Mouse (Mus musculus) cerebellum, postnatal 4 days (tissue): ENCODE results near the gene Mast1.
A peak's percentile ranks its signal among the peaks of the same experiment; 100 is the strongest.

Experiments
- DNase-seq, 2 experiments: peaks; one replicate each; pipeline ENCODE4 v3.0.0; 2022; ENCODE audit warnings: low spot score in 2 of 2, mixed read lengths in 1 of 2

Mast1 gene

GRCm38 (mm10) chr8:84973803-84974542, 36.8 kb upstream of the Mast1 start:
- DNase-seq: peak in 1 of 2 experiments; percentile 28

- no peak for DNase-seq
These were observed 35.9 kb upstream of the Mast1 start for GRCm38 (mm10) chr8:84973079-84973478.

GRCm38 (mm10) chr8:84970913-84971312, 33.8 kb upstream of the Mast1 start:
- no peak for DNase-seq

GRCm38 (mm10) chr8:84970135-84970790, 33.1 kb upstream of the Mast1 start:
- DNase-seq: no peak

- DNase-seq: peak in 1 of 2 experiments; percentile 78
These were observed 32.3 kb upstream of the Mast1 start, which contains the start of the genes Gm49661, Prdx2 and Rnaseh2a for GRCm38 (mm10) chr8:84969241-84970134. TSS of gene Gm49661 (minus strand) at chr8:84969433. TSS of gene Prdx2 (plus strand) at chr8:84969587. TSS of gene Rnaseh2a (minus strand) at chr8:84969767.

GRCm38 (mm10) chr8:84968650-84969049, 31.5 kb upstream of the Mast1 start:
- DNase-seq: no peak

GRCm38 (mm10) chr8:84967532-84968304, 30.6 kb upstream of the Mast1 start:
- DNase-seq: no peak

GRCm38 (mm10) chr8:84966603-84967002, 29.4 kb upstream of the Mast1 start:
- no peak for DNase-seq

GRCm38 (mm10) chr8:84965731-84966291, 28.7 kb upstream of the Mast1 start:
- DNase-seq: peak; percentile 83 to 90

- DNase-seq: no peak
These were observed 26.8 kb upstream of the Mast1 start for GRCm38 (mm10) chr8:84963952-84964351.

GRCm38 (mm10) chr8:84959811-84960210, 22.7 kb upstream of the Mast1 start:
- no peak for DNase-seq

- peak; percentile 68 to 83 for DNase-seq
These were observed 19.6 kb upstream of the Mast1 start for GRCm38 (mm10) chr8:84956768-84957167.

- DNase-seq: no peak
These were observed 15.6 kb upstream of the Mast1 start for GRCm38 (mm10) chr8:84952612-84953255.

GRCm38 (mm10) chr8:84949753-84950152, 12.6 kb upstream of the Mast1 start:
- no peak for DNase-seq

- no peak for DNase-seq
These were observed 10.0 kb upstream of the Mast1 start for GRCm38 (mm10) chr8:84947241-84947545.

GRCm38 (mm10) chr8:84946528-84947240, 9.5 kb upstream of the Mast1 start, which contains the start of gene Rtbdn:
TSS of gene Rtbdn (plus strand) at chr8:84946991.
- peak in 1 of 2 experiments; percentile 56 for DNase-seq

GRCm38 (mm10) chr8:84945633-84946527, 8.7 kb upstream of the Mast1 start:
- DNase-seq: peak in 1 of 2 experiments; percentile 74

- DNase-seq: peak in 1 of 2 experiments; percentile 34
These were observed 8.1 kb upstream of the Mast1 start for GRCm38 (mm10) chr8:84945235-84945632.
